Mouse (Mus musculus) lung, postnatal 0 days (tissue): ENCODE results near the gene Casp2.

Experiments used
- CTCF ChIP-seq: IDR thresholded peaks from 2 replicates; pipeline ENCODE4 v1.5.1; 2016; ENCODE audit warnings: antibody characterized with exemption, mild to moderate bottlenecking
- EP300 ChIP-seq: IDR thresholded peaks from 2 replicates; pipeline ENCODE4 v1.6.1; 2016; ENCODE audit warnings: antibody characterized with exemption, mild to moderate bottlenecking, control low read depth

- TF ChIP-seq CTCF: peak; percentile 98
- TF ChIP-seq EP300: peak; percentile 18
Observed at GRCm38 (mm10) chr6:42264626-42265312, at the start of gene Casp2.
